Mouse (Mus musculus) limb, embryonic 15.5 days (tissue): ENCODE measurements around the gene Asb5. TPM values are rescaled to one million over a fixed set of nuclear protein-coding genes. Genes with fewer than 3 reads are reported as not detected.

ENCODE experiments used
- ATAC-seq: fragments of 200-750 bp; cut with Nextera tagmentation; 2 replicates; pipeline ENCODE4 v1.8.0; 2017; ENCODE audit warnings: low read depth, moderate TSS enrichment; ENCODE audit not compliant: insufficient number of reproducible peaks, low FRiP score, low TSS enrichment
- H3K27ac ChIP-seq: fragments of 300-500 bp; sonication (generic); 2 replicates; pipeline ENCODE4 v1.5.1; 2015; ENCODE audit warnings: moderate library complexity, mild to moderate bottlenecking, inconsistent platforms
- H3K27me3 ChIP-seq: fragments of 300-500 bp; sonication (generic); 2 replicates; pipeline ENCODE4 v1.6.1; 2015; ENCODE audit warnings: inconsistent platforms
- H3K36me3 ChIP-seq: fragments of 300-500 bp; sonication (generic); 2 replicates; pipeline ENCODE4 v1.6.1; 2015; ENCODE audit warnings: inconsistent platforms
- H3K4me1 ChIP-seq: fragments of 300-500 bp; sonication (generic); 2 replicates; pipeline ENCODE4 v1.6.1; 2015; ENCODE audit warnings: inconsistent platforms
- H3K4me2 ChIP-seq: fragments of 300-500 bp; sonication (generic); 2 replicates; pipeline ENCODE4 v1.6.1; 2015; ENCODE audit warnings: mild to moderate bottlenecking, inconsistent platforms
- H3K4me3 ChIP-seq: fragments of 300-500 bp; sonication (generic); 2 replicates; pipeline ENCODE4 v1.5.1; 2015; ENCODE audit warnings: mild to moderate bottlenecking, inconsistent platforms
- H3K9ac ChIP-seq: fragments of 300-500 bp; sonication (generic); 2 replicates; pipeline ENCODE4 v1.6.1; 2015; ENCODE audit warnings: inconsistent platforms
- H3K9me3 ChIP-seq: fragments of 300-500 bp; sonication (generic); 2 replicates; pipeline ENCODE4 v1.6.1; 2016; ENCODE audit warnings: inconsistent platforms
- WGBS: fragments of 180-500 bp; shearing (Covaris S2); methylation state at CpG from one replicate; pipeline ENCODE4 v1.1.7; 2015; 5-methylcytosine and 5-hydroxymethylcytosine counted together
- polyA plus RNA-seq: library from polyadenylated mRNA; unstranded; fragments of >200 nt; fragmentation: Nextera tagmentation; extraction: Ambion mirVana; gene quantifications from 2 replicates; pipeline ENCODE4 v1.2.1, GENCODE M21; 2015

The Asb5 gene
- polyA plus RNA-seq, 1 experiment from 2014 or later, result 6.0 TPM

- 80% methylated on average over 6 of the region's 6 CpGs for WGBS
- no peak for ATAC-seq
These were observed 19.0 kb downstream of the Asb5 start for GRCm38 (mm10) chr8:54548383-54548782.

GRCm38 (mm10) chr8:54550026-54550574 lies 20.7 kb downstream of the Asb5 start:
- no peak overlapping the region for H3K9ac ChIP-seq
- no peak for ATAC-seq
- H3K36me3 ChIP-seq, result no peaks in the 10 kb centered on the region
- 86% methylated on average over 12 of the region's 12 CpGs for WGBS
- H3K4me3 ChIP-seq, result no peak overlapping the region
- H3K27ac ChIP-seq, result no peak overlapping the region
- H3K4me2 ChIP-seq, result no peak overlapping the region
- H3K9me3 ChIP-seq, result no peaks in the 10 kb centered on the region
- H3K4me1 ChIP-seq, result no peaks in the 10 kb centered on the region
- H3K27me3 ChIP-seq, result no peaks in the 10 kb centered on the region

More at GRCm38 (mm10) chr8:54548383-54548782, 19.0 kb downstream of the Asb5 start:
- H3K4me1 ChIP-seq, result no peaks in the 10 kb centered on the region
- no peaks in the 10 kb centered on the region for H3K9me3 ChIP-seq
- no peak overlapping the region for H3K4me2 ChIP-seq
- no peaks in the 10 kb centered on the region for H3K27me3 ChIP-seq
- no peak overlapping the region for H3K4me3 ChIP-seq
- no peak overlapping the region for H3K27ac ChIP-seq
- no peak overlapping the region for H3K9ac ChIP-seq
- H3K36me3 ChIP-seq, result no peaks in the 10 kb centered on the region

- no peak for ATAC-seq
- Histone ChIP-seq H3K4me2 (no peak overlapping the region), H3K4me1 (no peaks in the 10 kb centered on the region), H3K9ac (no peak overlapping the region), H3K4me3 (no peak overlapping the region), H3K9me3 (no peaks in the 10 kb centered on the region), H3K27ac (no peak overlapping the region), H3K36me3 (no peaks in the 10 kb centered on the region), H3K27me3 (no peaks in the 10 kb centered on the region)
- WGBS, result 79% methylated on average over 2 of the region's 2 CpGs
These were observed 25.5 kb downstream of the Asb5 start for GRCm38 (mm10) chr8:54554921-54555320.

- no peaks in the 10 kb centered on the region for H3K4me1 ChIP-seq
- no peak for ATAC-seq
- WGBS, result 72% methylated on average over 4 of the region's 4 CpGs
- H3K4me3 ChIP-seq, result no peak overlapping the region
- H3K9me3 ChIP-seq, result no peaks in the 10 kb centered on the region
- no peak overlapping the region for H3K27ac ChIP-seq
- no peaks in the 10 kb centered on the region for H3K36me3 ChIP-seq
- H3K4me2 ChIP-seq, result no peak overlapping the region
- no peaks in the 10 kb centered on the region for H3K27me3 ChIP-seq
- H3K9ac ChIP-seq, result no peak overlapping the region
These were observed 32.8 kb downstream of the Asb5 start for GRCm38 (mm10) chr8:54562137-54562536.

GRCm38 (mm10) chr8:54565181-54565580 lies 35.8 kb downstream of the Asb5 start:
- no peak for ATAC-seq
- no peak overlapping the region for H3K4me3 ChIP-seq
- H3K4me2 ChIP-seq, result no peak overlapping the region
- no peak overlapping the region for H3K27ac ChIP-seq
- no peaks in the 10 kb centered on the region for H3K9me3 ChIP-seq
- no peaks in the 10 kb centered on the region for H3K27me3 ChIP-seq
- no peaks in the 10 kb centered on the region for H3K4me1 ChIP-seq
- no peaks in the 10 kb centered on the region for H3K36me3 ChIP-seq
- no peak overlapping the region for H3K9ac ChIP-seq
- WGBS, result 90% methylated on average over 1 of the region's 1 CpGs

GRCm38 (mm10) chr8:54565603-54566260 lies 36.4 kb downstream of the Asb5 start:
- Histone ChIP-seq H3K9ac (no peak overlapping the region), H3K4me1 (0 out of 2 replicates have a peak, but pooled peaks cover 2% of the 10 kb centered on the region), H3K36me3 (no peaks in the 10 kb centered on the region), H3K9me3 (no peaks in the 10 kb centered on the region), H3K4me2 (no peak overlapping the region), H3K4me3 (no peak overlapping the region), H3K27ac (no peak overlapping the region), H3K27me3 (no peaks in the 10 kb centered on the region)
- WGBS, result 84% methylated on average over 7 of the region's 7 CpGs
- ATAC-seq, result no peak

GRCm38 (mm10) chr8:54567168-54567567 lies 37.8 kb downstream of the Asb5 start:
- H3K36me3 ChIP-seq, result no peaks in the 10 kb centered on the region
- H3K4me3 ChIP-seq, result no peak overlapping the region
- no peaks in the 10 kb centered on the region for H3K27me3 ChIP-seq
- 82% methylated on average over 2 of the region's 2 CpGs for WGBS
- no peak overlapping the region for H3K4me2 ChIP-seq
- peaks cover 2% of the 10 kb centered on the region; the same call in 1 of the 2 replicates for H3K4me1 ChIP-seq
- H3K27ac ChIP-seq, result no peak overlapping the region
- no peak overlapping the region for H3K9ac ChIP-seq
- no peak for ATAC-seq
- no peaks in the 10 kb centered on the region for H3K9me3 ChIP-seq

- Histone ChIP-seq H3K36me3 (no peaks in the 10 kb centered on the region), H3K9me3 (no peaks in the 10 kb centered on the region), H3K27me3 (no peaks in the 10 kb centered on the region), H3K4me2 (no peak overlapping the region), H3K27ac (no peak overlapping the region), H3K4me3 (no peak overlapping the region), H3K4me1 (peaks cover 2% of the 10 kb centered on the region; the same call in 1 of the 2 replicates), H3K9ac (no peak overlapping the region)
- WGBS, result 50% methylated on average over 15 of the region's 15 CpGs
- ATAC-seq, result no peak
These were observed 41.5 kb downstream of the Asb5 start for GRCm38 (mm10) chr8:54570618-54571609.

DNA sequence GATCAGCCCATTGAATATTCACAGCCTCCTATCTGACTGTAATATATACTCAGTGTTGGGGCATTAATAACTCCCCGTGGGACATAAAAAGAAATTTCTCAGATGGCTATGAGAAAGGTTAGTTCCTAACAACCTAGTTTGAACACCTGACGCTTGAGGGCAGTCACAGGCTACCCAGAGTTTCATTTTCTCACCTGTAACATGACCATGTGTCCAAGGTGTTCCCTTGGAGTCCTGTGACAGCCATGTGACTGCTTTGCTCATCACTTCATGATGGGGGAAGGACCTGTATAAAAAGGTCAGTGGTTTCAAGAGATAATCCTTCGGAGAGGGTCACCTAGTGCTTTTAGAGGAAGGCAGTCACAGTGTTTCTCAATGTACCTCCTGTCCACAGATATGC lies 52.1 kb downstream of the Asb5 start:
- Histone ChIP-seq H3K4me3 (no peak overlapping the region), H3K4me2 (no peak overlapping the region), H3K9me3 (no peaks in the 10 kb centered on the region), H3K9ac (no peak overlapping the region), H3K4me1 (no peaks in the 10 kb centered on the region), H3K36me3 (no peaks in the 10 kb centered on the region), H3K27ac (no peak overlapping the region), H3K27me3 (no peaks in the 10 kb centered on the region)
- ATAC-seq, result no peak
- WGBS, result 78% methylated on average over 3 of the region's 3 CpGs

DNA sequence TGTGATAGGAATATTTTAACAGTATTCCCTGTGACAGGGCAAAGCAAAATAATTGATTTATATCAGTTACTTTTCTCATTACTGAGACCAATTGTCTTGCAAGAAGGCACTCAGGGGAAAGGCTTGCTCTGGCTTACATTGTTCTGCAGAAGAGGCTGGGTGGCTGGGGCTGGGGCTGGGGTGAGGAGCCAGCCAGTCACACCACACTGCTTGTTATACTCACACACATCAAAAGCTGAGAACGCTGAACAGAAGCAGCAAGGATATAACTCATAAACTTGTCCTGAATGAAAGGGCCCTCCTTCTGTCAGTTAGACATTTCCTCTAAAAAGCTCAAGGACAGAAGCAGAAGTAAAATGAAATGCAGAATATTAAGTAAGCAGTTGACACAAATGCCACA lies 53.5 kb downstream of the Asb5 start:
- Histone ChIP-seq H3K4me1 (no peaks in the 10 kb centered on the region), H3K9me3 (no peaks in the 10 kb centered on the region), H3K27me3 (no peaks in the 10 kb centered on the region), H3K36me3 (no peaks in the 10 kb centered on the region), H3K4me2 (no peak overlapping the region), H3K27ac (no peak overlapping the region), H3K4me3 (no peak overlapping the region), H3K9ac (no peak overlapping the region)
- 35% methylated on average over 1 of the region's 1 CpGs for WGBS
- no peak for ATAC-seq

DNA sequence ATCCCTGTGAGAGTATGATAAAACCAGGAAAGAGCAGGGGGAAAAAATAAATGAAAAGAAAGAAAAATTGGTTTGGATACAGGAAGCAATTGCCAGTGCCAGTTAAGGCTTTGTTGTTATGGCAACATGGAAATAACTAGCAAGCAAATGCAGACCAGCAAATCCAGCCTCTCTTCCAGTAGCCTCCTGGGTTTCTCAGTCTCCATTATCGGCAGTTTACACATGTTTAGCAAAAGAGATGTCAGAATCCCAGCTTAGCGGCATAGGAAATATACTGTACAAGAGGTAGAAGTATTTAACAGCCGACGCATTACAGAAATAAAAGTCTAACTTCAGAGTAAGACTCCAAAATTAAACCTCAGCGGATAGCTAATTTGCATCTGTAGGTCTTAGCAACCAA lies 65.3 kb downstream of the Asb5 start:
- no peaks in the 10 kb centered on the region for H3K27me3 ChIP-seq

DNA sequence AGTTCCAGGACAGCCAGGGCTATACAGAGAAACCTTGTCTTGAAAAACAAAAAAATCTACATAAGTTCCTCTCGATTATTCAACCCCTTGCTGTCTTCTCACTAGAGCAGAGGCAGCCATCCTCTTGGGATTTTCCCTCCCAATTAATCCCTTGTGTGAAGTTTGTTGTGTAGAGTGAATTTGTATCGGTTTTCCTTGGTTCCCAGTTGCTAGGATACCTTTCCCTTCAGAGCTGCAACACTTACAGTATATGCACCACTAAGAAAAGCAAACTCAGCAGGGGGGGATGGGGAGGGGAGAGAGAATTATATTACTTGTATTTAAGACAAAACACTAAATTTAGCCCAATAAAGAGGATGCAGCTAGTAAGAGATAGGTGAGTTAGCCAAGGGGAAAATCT lies 66.7 kb downstream of the Asb5 start:
- ATAC-seq, result no peak
- Histone ChIP-seq H3K4me3 (no peak overlapping the region), H3K9ac (no peak overlapping the region), H3K4me2 (no peak overlapping the region), H3K27me3 (no peaks in the 10 kb centered on the region), H3K36me3 (no peaks in the 10 kb centered on the region), H3K4me1 (peaks cover 6% of the 10 kb centered on the region; the same call in 1 of the 2 replicates), H3K9me3 (no peaks in the 10 kb centered on the region), H3K27ac (no peak overlapping the region)
- WGBS, result 64% methylated on average over 2 of the region's 2 CpGs

More for the DNA sequence above, 65.3 kb downstream of the Asb5 start:
- 70% methylated on average over 5 of the region's 5 CpGs for WGBS
- Histone ChIP-seq H3K4me1 (no peaks in the 10 kb centered on the region), H3K27ac (no peak overlapping the region), H3K9me3 (no peaks in the 10 kb centered on the region), H3K36me3 (no peaks in the 10 kb centered on the region), H3K4me3 (no peak overlapping the region), H3K4me2 (no peak overlapping the region), H3K9ac (no peak overlapping the region)
- no peak for ATAC-seq
